Mouse (Mus musculus): ENCODE measurements around the gene Rpl3. TPM values are rescaled to one million over a fixed set of nuclear protein-coding genes. Genes with fewer than 3 reads are reported as not detected.

Gene Rpl3
- total RNA-seq, 1 experiment: 1,661 TPM

DNA sequence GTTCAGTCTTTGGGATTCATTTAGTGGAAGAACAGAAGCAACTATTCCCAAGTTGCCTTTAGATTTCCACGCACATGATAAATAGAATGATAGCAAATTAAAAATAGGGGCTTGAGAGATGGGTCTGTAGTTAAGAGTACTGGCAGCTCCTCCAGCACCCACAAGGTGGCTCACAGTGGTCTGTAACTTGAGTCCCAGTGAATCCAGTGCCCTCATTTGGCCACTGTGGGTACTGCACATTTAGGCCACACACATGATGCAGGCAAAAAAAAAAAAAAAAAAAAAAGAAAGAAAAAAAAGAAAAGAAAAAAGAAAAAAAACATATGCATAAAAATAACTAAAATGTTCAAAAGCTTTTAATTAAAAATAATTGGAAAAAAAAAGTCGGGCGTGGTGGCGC is 3.0 kb downstream of the Rpl3 start:
- TF ChIP-seq ZNF384 (IDR thresholded peaks at IDR 0.05; ENCODE audit: low read depth, low read length) (peak; percentile 98), HCFC1 (IDR thresholded peaks at IDR 0.05; ENCODE audit: borderline replicate concordance, insufficient read depth, low read length) (peak; percentile 67; the same call in 1 of the 2 replicates), CHD2 (IDR thresholded peaks at IDR 0.05; ENCODE audit: low read depth, low read length) (no peak), ZC3H11A (IDR thresholded peaks at IDR 0.05; ENCODE audit: borderline replicate concordance, low read depth, low read length) (peak; percentile 25; the same call in 1 of the 2 replicates), MAFK (IDR thresholded peaks at IDR 0.05; ENCODE audit: insufficient read depth, low read depth, low read length) (0 out of 2 replicates have a peak, but pooled peaks have one; percentile 4)
- Histone ChIP-seq H3K4me1 (ENCODE audit: control insufficient read depth in 2 of 2, insufficient read depth in 2 of 2, low read length in 2 of 2, poor library complexity in 1 of 2) (peaks cover 6 to 12% of the 10 kb centered on the region in 2 experiments), H3K27ac (ENCODE audit: insufficient read depth, low read depth, low read length, poor library complexity, severe bottlenecking) (no peak overlapping the region), H3K4me3 (ENCODE audit: insufficient read depth in 1 of 2, low read depth in 1 of 2, low read length in 2 of 2, poor library complexity in 1 of 2, severe bottlenecking in 1 of 2) (no peak overlapping the region), H3K36me3 (ENCODE audit: control insufficient read depth, insufficient read depth, low read length, poor library complexity, severe bottlenecking) (no peaks in the 10 kb centered on the region), H3K9me3 (ENCODE audit: control insufficient read depth, insufficient read depth, low read depth, low read length) (no peaks in the 10 kb centered on the region), H3K9ac (ENCODE audit: insufficient read depth, low read depth, low read length, poor library complexity, severe bottlenecking) (no peak overlapping the region)
- in situ Hi-C loops (cut with MboI; ENCODE audit: low sequenced_read_pairs in 2 of 2, unreplicated experiment in 2 of 2): no loop called here
- DNase-seq (ENCODE audit: low read depth, low spot score): peak; percentile 93

DNA sequence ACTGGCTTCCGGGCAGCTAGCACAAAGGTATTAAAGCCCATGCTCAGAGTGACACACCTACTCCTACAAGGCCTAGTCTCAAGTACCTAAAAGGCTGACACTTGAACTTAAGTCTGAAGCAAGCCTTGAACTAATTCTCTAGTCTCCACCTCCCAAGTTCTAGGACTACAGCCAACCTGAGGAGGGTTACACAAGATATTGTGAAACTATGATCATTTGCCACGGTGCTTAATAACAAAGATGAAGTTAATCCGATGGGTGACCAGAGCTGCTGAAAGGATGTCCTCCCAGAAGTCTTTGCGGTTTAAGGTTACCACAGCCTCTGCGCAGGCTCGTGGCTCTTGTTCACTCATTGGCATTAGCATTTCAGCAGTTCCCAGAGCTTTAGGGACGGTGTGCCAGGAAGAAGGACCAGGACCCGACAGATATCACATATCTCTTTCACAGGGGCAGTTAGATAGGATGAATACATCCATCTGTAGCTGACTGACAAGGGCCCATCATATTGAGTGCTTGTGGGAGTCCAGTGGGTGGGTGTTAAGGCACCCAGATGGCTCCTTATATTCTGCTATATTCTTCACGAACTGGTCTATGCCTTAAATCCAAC is 4.2 kb downstream of the Rpl3 start:
- no peak overlapping the region for H3K4me3 ChIP-seq (ENCODE audit: insufficient read depth in 1 of 2, low read depth in 1 of 2, low read length in 2 of 2, poor library complexity in 1 of 2, severe bottlenecking in 1 of 2)
- in situ Hi-C loops (cut with MboI; ENCODE audit: low sequenced_read_pairs in 2 of 2, unreplicated experiment in 2 of 2): no loop called here
- no peak for TF ChIP-seq HCFC1 (IDR thresholded peaks at IDR 0.05; ENCODE audit: borderline replicate concordance, insufficient read depth, low read length)
- TF ChIP-seq MAFK (IDR thresholded peaks at IDR 0.05; ENCODE audit: insufficient read depth, low read depth, low read length): no peak
- no peak for TF ChIP-seq ZNF384 (IDR thresholded peaks at IDR 0.05; ENCODE audit: low read depth, low read length)
- no peak for TF ChIP-seq CHD2 (IDR thresholded peaks at IDR 0.05; ENCODE audit: low read depth, low read length)
- TF ChIP-seq ZC3H11A (IDR thresholded peaks at IDR 0.05; ENCODE audit: borderline replicate concordance, low read depth, low read length): no peak

DNA sequence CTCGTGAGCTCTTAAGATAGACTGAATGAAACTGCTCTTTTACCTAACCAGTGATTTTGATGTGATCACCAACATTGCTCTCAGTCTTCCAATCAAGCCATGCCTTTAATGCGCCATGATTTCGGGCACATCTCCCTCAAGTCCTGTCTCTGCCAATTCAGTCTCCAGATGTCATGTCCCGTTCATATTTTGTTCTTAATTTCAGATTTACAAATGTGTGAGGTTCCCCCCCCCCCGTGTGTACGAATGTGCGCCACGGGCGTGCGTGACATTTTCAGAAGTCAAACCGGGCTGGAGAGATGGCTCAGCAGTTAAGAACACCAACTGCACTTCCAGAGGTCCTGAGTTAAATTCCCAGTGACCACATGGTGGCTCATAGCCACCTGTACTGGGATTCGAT is 7.9 kb downstream of the Rpl3 start:
- Histone ChIP-seq H3K27ac (ENCODE audit: insufficient read depth, low read depth, low read length, poor library complexity, severe bottlenecking) (peak overlapping the region; percentile 83), H3K4me3 (ENCODE audit: insufficient read depth in 1 of 2, low read depth in 1 of 2, low read length in 2 of 2, poor library complexity in 1 of 2, severe bottlenecking in 1 of 2) (peak overlapping the region; percentile 78 to 84), H3K4me1 (ENCODE audit: control insufficient read depth in 2 of 2, insufficient read depth in 2 of 2, low read length in 2 of 2, poor library complexity in 1 of 2) (no peaks in the 10 kb centered on the region), H3K9ac (ENCODE audit: insufficient read depth, low read depth, low read length, poor library complexity, severe bottlenecking) (peak overlapping the region; percentile 92), H3K36me3 (ENCODE audit: control insufficient read depth, insufficient read depth, low read length, poor library complexity, severe bottlenecking) (peaks cover 42% of the 10 kb centered on the region), H3K9me3 (ENCODE audit: control insufficient read depth, insufficient read depth, low read depth, low read length) (no peaks in the 10 kb centered on the region)
- TF ChIP-seq ZNF384 (IDR thresholded peaks at IDR 0.05; ENCODE audit: low read depth, low read length): no peak
- TF ChIP-seq CHD2 (IDR thresholded peaks at IDR 0.05; ENCODE audit: low read depth, low read length): no peak
- no peak for TF ChIP-seq MAFK (IDR thresholded peaks at IDR 0.05; ENCODE audit: insufficient read depth, low read depth, low read length)
- no peak for TF ChIP-seq HCFC1 (IDR thresholded peaks at IDR 0.05; ENCODE audit: borderline replicate concordance, insufficient read depth, low read length)
- DNase-seq (ENCODE audit: low read depth, low spot score): no peak
- in situ Hi-C loops (cut with MboI; ENCODE audit: low sequenced_read_pairs in 2 of 2, unreplicated experiment in 2 of 2): no loop called here

More for the DNA sequence above, 4.2 kb downstream of the Rpl3 start:
- DNase-seq (ENCODE audit: low read depth, low spot score): no peak
- H3K9ac ChIP-seq (ENCODE audit: insufficient read depth, low read depth, low read length, poor library complexity, severe bottlenecking): no peak overlapping the region
- H3K4me1 ChIP-seq (ENCODE audit: control insufficient read depth in 2 of 2, insufficient read depth in 2 of 2, low read length in 2 of 2, poor library complexity in 1 of 2): peaks cover 5 to 7% of the 10 kb centered on the region in 2 experiments
- H3K36me3 ChIP-seq (ENCODE audit: control insufficient read depth, insufficient read depth, low read length, poor library complexity, severe bottlenecking): peaks cover 6% of the 10 kb centered on the region
- H3K27ac ChIP-seq (ENCODE audit: insufficient read depth, low read depth, low read length, poor library complexity, severe bottlenecking): no peak overlapping the region
- H3K9me3 ChIP-seq (ENCODE audit: control insufficient read depth, insufficient read depth, low read depth, low read length): no peaks in the 10 kb centered on the region

DNA sequence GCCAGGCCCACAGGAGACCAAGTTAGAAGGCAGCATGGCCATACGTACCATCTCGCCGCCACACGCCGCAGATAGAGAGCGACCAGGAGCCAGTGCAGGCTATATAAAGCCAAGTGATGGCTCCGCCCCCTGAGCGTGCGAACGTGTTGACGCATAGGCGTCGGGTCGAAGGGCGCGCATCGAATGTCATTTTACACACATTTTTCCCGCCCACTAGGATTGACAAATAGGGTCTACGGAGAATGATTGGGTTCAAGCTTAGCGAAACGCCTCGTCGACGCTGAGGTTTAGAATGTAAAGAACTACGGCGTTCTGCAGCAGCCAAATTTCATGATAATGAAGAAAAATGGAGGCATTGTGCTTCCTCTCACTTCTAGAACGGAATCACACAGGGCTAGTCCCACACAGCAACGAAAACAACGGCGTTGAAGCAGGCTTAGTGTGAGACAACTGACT is 8.4 kb downstream of the Rpl3 start:
- Histone ChIP-seq H3K36me3 (ENCODE audit: control insufficient read depth, insufficient read depth, low read length, poor library complexity, severe bottlenecking) (peaks cover 47% of the 10 kb centered on the region), H3K4me1 (ENCODE audit: control insufficient read depth in 2 of 2, insufficient read depth in 2 of 2, low read length in 2 of 2, poor library complexity in 1 of 2) (no peaks in the 10 kb centered on the region), H3K9me3 (ENCODE audit: control insufficient read depth, insufficient read depth, low read depth, low read length) (no peaks in the 10 kb centered on the region), H3K4me3 (ENCODE audit: insufficient read depth in 1 of 2, low read depth in 1 of 2, low read length in 2 of 2, poor library complexity in 1 of 2, severe bottlenecking in 1 of 2) (peak overlapping the region; percentile 78 to 90), H3K9ac (ENCODE audit: insufficient read depth, low read depth, low read length, poor library complexity, severe bottlenecking) (peak overlapping the region; percentile 97), H3K27ac (ENCODE audit: insufficient read depth, low read depth, low read length, poor library complexity, severe bottlenecking) (peak overlapping the region; percentile 98)
- TF ChIP-seq HCFC1 (IDR thresholded peaks at IDR 0.05; ENCODE audit: borderline replicate concordance, insufficient read depth, low read length) (no peak), ZC3H11A (IDR thresholded peaks at IDR 0.05; ENCODE audit: borderline replicate concordance, low read depth, low read length) (no peak), MAFK (IDR thresholded peaks at IDR 0.05; ENCODE audit: insufficient read depth, low read depth, low read length) (no peak), ZNF384 (IDR thresholded peaks at IDR 0.05; ENCODE audit: low read depth, low read length) (no peak), CHD2 (IDR thresholded peaks at IDR 0.05; ENCODE audit: low read depth, low read length) (no peak)
- DNase-seq (ENCODE audit: low read depth, low spot score): peak; percentile 99
- in situ Hi-C loops (cut with MboI; ENCODE audit: low sequenced_read_pairs in 2 of 2, unreplicated experiment in 2 of 2): no loop called here
